16 mouse cellular contexts compared by ENCODE assay signal in genomic region chr5:91876682-91877031, GRCm38 (mm10).
DNase-seq lines count a peak whose midpoint lies in the region; ATAC-seq and TF ChIP-seq lines count a peak whose summit lies in the region.
"Had no signal": no experiment of that assay in that cellular context is flagged by ENCODE, and none has a peak within 500 bp of the region (broad histone marks: within the 10 kb centered on the region; RNA-seq: fewer than 3 reads in every experiment).

No protein-coding gene starts in this region.

- ATAC-seq in common myeloid progenitor, adult 5-6 weeks (replicated peaks; ENCODE audit: low read depth, poor library complexity, severe bottlenecking): peak; percentile 30; the same call in 1 of the 2 replicates

- intact Hi-C loops in gastrocnemius, adult 2 months (cut with DNase I): loop anchor here (1.0 kb wide), 1 partner anchor 359 kb away; the partner anchor contains the start of gene Parm1
- intact Hi-C loops in gastrocnemius, postnatal 36 days (cut with DNase I): no loop called here
- intact Hi-C loops in left cerebral cortex, adult 2 months (cut with DNase I): no loop called here
- intact Hi-C loops in left cerebral cortex, postnatal 25 days (cut with DNase I): no loop called here

- H3K4me3 ChIP-seq in gastrocnemius, adult 2 months: no peak overlapping the region
- H3K4me3 ChIP-seq in left cerebral cortex, adult 2 months: no peak overlapping the region
- H3K4me3 ChIP-seq: erythroblast, embryonic 14.5 days; limb, embryonic 13.5 days; myocyte had no signal

- no peak for DNase-seq in gastrocnemius, adult 2 months
- DNase-seq in gastrocnemius, postnatal 36 days: no peak
- DNase-seq in left cerebral cortex, adult 2 months (ENCODE audit: extremely low spot score in 1 of 2, low spot score in 2 of 2): no peak
- no peak for DNase-seq in left cerebral cortex, postnatal 25 days (ENCODE audit: low spot score in 2 of 2)
- DNase-seq in A20 (ENCODE audit: low read depth, low spot score): peak; percentile 22
- no peak for DNase-seq in T-cell, adult 2 months (ENCODE audit: low spot score)
- DNase-seq in c-Kit-positive CD71-positive TER-119-positive erythroid progenitor cells, embryonic 14.5 days (ENCODE audit: low spot score): no peak
- DNase-seq: cerebellum, adult 2 months; heart, postnatal 14 days; kidney, postnatal 14 days; layer of hippocampus, postnatal 36 days; lung, postnatal 10 days had no signal

- no peak overlapping the region for H3K27ac ChIP-seq in gastrocnemius, adult 2 months
- no peak overlapping the region for H3K27ac ChIP-seq in left cerebral cortex, adult 2 months
- H3K27ac ChIP-seq: limb, embryonic 13.5 days had no signal

- TF ChIP-seq CTCF in gastrocnemius, adult 2 months (IDR thresholded peaks at IDR 0.05): peak; percentile 45
- TF ChIP-seq CTCF in left cerebral cortex, adult 2 months (IDR thresholded peaks at IDR 0.05): peak; percentile 29
